Mouse (Mus musculus) embryo, embryonic 10.5 days (tissue): ENCODE measurements around the gene Klf16.

Source experiments
- DNase-seq: peaks from one replicate; pipeline ENCODE4 v3.0.0-alpha.2; 2015; ENCODE audit warnings: low spot score

The Klf16 gene

DNA sequence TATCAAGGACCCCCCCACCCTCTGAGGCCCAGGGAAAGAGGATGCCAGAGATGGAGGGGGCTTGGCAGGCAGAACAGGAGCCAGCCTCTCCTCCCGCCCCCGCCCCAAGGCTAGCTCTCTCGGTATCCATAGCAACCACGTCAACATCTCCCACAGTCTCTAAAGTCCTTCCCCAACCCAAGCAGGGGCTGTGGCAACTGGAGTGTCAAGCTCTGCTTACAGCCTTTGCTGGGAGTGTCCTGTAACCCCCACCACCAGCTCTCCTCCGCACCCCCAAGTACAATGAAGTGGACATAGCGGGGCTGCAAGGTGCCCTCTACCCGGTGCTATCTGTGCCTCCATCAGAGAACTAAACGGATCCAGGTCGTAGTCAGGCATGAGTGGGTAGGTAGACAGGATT is 3.2 kb downstream of the Klf16 start:
- DNase-seq, result no peak

DNA sequence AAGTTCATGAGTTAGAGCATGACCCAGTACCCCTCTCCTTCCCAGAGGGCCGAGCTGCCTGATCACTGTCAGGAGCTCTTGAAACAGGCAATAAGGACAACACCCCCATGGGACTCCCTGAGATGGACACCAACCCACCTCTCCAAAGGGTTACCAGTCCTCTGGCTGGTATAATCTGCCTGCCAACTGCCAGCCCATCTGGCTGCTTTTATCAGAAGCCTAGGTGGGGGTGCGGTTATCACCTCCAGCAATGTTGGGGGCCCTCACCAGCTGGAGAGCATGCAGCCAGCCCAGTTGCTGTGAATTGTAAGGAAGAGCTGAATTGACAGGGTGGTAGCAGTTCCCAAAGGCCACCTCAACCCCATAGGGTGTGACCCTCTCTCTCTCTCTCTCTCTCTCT is 4.6 kb downstream of the Klf16 start:
- DNase-seq, result no peak

DNA sequence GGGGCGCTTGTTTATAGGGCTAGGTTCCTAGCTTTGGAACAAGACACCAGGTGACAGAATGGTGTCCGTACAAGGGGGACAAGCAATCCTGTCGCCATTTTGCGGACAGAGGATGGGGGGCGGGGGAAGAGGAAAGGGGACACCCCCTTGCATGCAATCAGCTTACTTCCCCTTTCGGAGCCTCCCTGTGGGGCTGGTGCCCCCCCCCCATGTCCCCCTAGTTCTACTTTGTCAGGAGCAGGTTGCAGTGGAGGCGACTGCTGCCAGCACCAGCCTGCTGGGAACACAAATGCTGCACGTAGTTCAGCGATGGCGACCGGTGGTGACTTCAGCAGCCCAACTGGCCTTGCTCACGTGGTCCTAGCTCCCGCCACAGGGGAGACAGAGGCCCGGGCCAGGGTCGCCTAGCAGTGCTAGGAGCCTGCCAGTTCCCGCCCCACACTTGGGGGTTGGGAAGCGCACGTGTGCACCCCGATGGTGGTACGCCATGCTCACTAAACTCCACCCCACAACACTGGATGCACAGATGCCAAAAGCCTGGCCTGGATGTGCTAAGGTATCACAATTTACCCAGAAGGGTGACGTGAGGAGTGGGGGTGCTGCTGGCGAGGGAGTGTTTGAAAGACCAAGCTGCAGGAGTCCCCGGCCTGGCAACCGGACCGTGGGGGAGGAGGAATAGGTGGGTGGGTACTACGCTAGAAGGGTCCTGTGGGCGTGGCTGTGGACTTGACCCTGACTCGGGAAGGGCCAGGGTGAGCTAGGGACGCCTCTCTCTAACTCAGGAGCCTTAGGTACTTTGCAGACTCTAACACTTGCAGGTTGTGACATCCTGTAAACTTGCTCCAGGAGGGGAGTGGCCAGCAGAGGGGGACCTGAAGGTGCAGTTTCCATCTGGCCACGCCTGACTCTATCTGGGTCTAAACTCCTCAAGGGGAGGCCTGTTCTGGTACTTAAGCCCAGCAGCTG is 6.0 kb downstream of the Klf16 start:
- DNase-seq, result peak; percentile 58

DNA sequence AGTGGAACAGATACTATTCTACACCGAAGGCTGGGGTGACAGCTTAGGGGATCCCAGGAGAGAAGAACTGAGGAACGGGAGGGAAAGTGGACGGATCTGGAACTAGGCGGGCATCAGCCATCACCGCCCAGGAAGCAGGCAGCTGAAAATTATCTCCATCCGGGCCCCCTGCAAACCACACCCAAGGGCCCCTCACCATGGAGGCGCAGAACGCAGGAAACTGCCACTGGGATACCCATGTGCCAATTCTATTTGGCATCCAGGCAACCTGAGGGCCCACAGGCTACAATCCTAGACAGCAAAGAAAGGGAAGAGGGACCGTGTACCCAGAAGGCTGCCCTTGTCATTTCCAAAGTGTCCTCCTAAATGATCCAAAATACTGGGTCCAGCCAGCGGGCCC is 6.7 kb downstream of the Klf16 start:
- DNase-seq, result no peak

DNA sequence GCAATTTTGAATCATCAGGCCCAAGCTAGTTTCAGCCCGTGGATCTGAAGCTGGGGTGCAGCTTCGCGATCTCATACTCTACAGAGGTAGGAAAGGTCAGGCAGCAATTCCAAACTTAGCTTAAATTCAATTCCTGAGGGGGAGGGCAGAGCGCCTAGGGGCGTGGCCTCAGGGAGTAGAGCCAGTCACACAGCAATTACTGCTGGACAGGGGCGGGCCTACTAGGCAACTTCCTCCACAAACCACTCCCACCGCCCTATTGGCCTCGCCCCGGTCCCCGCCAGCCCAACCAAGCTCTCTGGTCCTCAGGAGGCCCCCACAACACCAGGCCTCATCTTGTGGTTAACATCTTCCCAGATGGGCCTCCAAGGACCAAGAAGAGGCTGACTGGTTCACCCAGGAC is 7.5 kb downstream of the Klf16 start:
- DNase-seq, result peak; percentile 72

DNA sequence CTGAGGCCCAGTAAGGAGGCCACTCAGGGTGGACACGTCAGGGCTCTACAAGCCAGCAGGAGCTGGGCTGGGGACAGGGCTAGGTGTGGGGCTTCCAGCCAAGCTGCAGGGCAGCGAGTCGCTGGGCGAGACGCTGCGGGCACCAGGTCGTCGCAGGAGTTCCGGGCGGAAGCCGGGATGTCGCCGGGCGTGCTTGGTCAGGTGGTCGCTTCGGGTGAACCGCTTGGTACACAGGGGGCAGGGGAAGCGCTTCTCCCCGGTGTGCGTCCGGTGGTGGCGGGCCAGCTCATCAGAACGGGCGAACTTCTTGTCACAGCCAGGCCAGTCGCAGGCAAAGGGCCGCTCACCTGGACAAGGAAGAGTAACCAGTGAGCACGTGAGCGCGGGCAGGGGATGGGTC is 8.2 kb downstream of the Klf16 start:
- DNase-seq, result no peak

DNA sequence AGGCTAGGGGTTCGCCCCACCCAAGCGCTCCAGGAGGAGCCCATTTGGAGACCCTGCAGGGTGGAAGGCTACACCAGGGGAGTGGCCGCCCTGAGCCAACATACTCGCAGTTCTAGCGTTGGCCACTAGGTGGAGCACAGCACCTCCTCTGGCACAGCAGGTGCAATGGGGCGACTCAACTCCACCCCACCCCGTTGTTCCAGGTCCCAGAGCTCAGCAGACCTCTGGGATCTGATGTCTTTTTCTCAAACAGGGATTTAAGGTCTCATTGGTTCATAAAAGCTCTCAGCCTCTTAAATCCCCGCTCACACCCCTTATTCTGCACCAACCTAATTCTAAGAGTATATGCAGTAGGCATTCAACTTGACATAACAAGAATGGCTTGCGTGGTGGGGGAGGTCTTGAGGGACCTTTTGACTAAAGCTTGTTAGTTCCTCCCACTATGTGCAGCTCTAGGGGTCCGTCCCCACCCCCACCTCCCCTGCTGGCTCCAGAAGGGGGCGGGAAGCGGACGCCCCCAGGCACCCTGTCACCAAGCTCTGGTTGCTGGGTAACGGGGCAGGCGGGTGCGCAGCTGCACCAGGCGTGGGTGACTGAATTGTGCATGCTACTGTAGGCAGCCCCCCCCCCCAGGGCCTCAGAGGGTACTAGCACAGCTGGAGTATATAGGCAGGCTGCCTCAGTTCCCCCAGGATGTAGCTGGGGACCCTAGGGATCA is 10.6 kb downstream of the Klf16 start:
- peak; percentile 89 for DNase-seq

DNA sequence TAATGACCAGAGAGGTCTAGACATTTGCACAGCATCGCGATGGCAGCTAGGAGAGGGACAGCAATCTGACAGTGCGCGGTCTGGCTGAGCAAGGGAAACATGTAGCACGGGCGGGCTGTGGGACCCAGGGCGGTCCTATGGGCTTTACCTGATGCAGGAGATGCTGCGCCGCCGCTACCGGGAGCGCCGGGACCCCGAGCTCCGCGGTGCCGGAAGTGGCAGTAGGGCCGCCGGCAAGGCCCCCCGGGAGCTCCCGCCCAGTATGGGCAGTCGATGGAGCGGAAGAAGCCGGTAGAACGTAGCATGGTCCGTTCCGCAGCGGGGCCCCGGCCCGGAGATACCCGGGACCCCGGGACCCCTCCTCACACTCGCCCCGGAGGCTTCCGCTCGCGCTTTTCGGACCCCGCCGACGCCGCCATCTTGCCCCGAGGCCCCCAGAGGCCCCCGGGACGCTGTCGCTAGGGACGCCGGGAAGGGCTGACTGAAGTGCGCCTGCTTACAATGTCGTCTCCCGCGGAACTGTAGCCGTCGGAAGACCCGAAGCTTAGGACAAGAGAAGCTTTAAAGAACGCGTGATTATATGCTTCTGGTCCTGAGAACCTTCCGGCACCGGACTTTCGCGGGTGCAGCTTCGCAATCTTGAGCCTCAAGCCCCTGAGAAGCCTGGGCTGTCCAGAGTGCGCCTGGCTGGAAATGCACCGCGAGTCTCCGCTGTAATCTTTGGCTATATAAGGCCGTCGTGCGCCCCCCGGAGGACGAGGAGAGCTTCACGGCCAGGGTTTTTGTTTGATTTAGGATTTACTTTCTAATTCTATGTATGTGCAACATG is 15.8 kb downstream of the Klf16 start, which contains the start of gene Rexo1:
Gene Rexo1 (minus strand): TSS at position 445 of the 829 bp plus-strand sequence.
- peak; percentile 98 for DNase-seq

DNA sequence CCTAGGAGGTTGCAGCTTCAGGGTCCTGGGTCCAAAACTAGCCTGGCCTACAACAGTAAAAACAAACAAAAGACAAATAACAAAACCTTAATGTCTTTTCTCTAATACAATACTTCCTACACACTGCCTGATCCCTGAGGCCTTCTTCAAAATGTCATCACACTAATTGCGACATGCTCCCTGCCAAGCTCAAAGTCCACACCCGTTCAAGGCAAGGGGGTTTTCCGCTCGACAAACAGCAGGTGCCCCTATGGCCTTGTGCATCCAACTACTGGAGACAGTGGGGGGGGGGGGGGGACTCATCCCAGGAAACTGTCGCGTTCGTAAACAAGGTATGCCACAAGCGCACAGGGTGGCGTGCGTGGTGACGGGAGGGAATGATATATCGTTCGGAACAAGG is 16.5 kb downstream of the Klf16 start:
- DNase-seq, result no peak

DNA sequence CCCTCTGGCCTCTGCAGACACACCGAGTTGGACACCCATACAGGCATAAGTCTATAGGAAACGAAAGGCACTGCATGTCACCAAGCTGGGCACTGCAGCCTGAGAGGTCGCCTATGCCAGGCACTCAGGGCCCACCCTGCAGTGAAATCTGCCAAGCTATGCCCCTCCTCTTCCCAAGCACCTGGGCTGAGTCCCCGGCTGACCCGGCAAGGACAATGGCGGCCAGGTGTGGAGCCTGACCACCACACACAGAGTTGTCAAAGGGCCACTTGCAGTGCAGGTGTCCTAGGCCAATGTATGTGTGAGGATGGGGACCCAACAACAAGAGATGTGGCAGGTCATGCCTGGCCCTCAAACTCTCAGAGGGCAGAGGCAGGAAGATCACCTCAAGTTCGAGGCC is 17.7 kb downstream of the Klf16 start:
- DNase-seq, result no peak

DNA sequence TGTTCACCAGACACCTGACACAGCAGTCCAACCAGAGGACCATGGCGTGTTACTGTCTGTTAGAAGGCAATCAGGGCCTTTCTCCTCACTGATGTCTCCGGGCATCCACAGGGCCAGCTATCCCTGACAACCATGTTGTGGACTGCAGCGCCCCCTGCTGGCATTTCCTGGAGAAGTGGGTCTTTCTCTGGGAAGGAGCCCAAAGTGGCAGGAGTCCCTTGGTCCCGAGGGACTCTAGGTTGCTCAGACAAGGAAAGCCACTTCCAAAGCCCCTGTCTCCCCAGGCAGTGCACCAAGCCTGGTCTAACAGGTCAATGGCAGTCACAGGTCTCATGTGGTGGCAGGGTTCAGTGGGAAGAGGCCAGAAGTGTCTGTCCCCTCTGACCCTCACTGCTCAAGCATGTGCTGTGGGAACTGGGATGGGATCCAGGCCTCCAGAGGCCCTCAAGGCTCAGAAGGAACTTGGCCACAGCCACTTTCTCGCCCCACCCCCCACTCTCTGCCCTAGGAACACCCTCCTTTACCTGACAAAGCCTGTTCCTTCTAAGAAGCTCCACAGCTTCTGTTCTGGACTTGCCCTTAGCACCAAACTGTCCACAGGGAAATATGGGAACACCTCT is 19.7 kb downstream of the Klf16 start:
- peak; percentile 80 for DNase-seq

DNA sequence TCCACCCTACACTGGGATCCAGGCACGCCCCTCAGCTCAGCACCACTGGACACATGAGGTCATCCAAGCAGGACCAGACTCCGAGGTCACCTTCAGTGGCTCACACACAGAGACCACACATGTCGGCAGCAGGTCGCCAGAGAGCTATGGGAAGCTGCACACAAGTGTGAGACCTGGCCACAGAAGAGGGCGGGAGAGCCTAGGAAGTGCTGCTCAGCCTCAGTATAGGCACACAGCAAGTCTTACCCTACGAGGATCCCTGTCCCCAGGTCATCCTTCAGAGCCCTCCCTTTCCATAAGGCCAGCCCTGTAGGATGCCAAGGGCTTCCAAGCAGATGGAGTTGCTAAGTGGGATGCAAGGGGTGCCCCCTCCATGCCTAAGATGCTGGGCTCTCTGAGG is 23.1 kb downstream of the Klf16 start:
- no peak for DNase-seq

DNA sequence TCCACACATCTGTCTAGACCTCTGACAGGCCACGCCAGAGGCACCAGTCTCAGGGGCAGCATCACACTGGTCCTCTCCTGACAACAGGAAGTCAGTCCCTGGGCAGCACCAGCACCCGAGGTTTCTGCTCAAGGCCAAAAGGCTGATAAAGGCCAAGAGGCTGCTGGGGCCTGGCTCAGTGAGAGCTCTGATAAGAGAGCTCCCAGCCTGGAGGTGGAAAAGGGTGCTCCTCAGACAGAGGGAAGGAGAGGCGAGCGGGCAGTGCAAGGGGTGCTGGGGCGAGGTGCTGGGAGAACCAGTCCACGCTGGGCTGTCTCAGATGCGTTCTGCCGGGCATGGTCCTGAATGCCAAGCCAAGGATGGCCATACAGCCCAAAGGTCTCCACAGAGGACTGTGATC is 23.5 kb downstream of the Klf16 start:
- DNase-seq, result no peak

DNA sequence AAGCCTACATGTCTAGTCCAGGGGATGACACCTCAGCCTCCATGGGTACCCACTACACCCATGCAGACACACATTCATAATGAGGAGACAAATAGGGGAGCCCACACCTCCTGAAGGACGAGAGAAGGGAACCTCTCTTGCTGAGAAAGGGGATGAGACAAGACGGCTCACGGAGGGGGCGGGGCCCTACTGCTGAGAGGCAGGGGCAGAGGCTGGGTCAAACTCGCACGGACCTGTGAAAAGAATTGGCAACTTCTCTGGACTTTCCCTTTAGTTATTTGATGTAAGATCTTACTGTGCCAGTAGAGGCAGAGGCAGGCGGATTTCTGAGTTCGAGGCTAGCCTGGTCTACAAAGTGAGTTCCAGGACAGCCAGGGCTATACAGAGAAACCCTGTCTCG is 24.8 kb downstream of the Klf16 start:
- no peak for DNase-seq

DNA sequence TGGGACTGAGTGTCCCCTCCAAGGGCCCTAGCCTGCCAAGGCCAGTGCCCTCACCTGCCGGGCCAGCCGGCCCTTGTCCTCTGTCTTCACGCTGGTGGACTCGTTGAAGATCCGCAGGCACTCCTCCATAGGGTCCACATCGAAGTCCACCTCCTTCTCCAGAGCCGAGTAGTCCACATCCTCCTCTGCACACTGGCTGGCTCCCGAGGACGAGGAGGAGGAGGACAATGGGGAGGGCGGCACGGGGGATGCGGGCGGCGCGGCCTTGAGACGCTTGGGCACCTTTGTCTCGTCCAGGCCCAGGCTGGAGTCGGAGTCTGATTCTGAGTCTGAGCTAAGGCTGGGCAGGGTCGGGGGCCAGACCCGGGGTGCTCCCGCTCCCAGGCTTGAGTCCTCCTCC is 27.8 kb downstream of the Klf16 start:
- no peak for DNase-seq

DNA sequence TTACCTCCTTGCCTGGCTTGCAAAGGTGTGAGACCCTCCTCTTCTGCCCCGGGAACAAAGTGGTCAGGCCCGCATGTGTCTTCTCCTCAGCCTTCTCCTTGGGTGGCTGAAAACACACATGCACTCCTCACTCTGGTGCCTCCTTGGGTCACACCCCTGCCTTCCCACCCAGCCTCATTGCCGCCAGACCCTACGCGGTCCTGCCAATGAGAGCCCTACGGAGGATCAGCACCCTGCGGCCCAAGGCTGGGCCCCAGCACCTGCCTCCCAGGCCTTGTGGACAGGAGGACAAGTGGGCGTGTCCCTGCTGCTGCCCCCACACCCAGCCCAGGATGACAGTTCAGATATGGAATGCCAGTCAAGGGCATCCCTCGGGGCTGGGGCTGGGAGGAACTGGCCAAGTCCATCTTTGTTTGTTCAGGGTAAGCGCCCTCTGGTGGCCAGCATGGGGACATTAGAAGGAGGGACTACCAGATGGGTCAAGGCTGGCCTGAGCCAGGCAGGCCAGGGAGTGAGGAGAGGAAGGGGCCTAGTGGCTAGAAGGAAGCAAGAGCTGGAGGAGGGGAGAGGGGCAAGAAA is 28.6 kb downstream of the Klf16 start:
- DNase-seq, result peak; percentile 81

DNA sequence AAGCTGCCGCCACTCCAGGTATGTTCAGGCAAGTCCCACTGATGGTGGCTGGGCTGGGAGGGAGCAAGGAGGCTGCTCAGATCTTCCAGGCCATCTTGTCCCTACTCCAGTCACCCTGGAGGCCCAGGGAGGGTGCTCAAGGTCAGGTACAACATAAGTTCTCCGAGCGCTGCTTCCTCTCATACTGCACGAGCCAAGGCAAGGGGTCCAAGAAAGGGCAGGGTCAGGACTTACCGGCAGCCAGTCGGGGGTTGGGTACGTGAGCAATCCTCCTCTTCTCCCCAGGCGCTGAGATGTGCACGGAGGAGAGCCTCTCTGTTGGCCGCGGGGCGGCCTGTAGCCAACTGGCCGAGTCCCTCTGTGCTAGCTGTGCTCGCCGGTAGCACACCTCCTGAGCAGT is 29.6 kb downstream of the Klf16 start:
- DNase-seq, result no peak

DNA sequence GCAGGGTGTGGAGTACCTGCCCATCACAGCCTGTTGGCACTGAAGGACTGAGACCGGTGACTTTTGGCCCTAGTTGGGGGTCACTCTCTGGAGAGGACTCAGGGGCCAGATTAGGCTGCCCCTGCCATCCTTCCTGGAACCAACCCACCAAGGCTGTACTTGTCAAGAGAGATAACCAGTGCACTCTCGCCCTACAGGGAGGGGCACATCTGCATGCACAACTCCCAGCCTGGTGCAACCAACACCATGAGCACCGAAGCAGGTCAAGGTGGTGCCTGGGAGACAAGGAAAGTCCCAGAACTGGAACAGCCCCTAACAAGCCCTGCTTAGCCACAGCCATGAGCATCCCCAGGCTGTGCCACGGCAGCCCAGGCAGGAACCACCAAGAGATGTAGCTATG is 30.2 kb downstream of the Klf16 start:
- no peak for DNase-seq

DNA sequence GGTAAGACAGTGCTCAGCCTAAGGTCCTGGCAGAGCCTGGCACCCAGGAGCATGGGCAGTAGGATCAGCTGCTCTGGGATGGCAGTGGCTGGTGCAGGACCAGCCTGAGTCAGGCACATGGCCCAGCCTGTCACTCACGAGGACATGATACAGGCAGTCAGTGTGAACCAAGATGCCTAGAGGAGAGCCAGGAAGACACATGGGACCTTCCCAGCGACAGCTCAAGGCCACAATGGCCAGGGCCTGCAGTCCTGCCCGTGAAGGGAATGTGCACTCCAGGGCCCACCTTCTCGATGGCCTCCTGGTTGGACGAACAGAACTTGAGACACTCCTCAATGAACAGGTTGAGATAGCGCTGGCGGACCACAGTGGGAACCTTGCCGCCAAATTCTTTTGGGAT is 31.5 kb downstream of the Klf16 start:
- no peak for DNase-seq

DNA sequence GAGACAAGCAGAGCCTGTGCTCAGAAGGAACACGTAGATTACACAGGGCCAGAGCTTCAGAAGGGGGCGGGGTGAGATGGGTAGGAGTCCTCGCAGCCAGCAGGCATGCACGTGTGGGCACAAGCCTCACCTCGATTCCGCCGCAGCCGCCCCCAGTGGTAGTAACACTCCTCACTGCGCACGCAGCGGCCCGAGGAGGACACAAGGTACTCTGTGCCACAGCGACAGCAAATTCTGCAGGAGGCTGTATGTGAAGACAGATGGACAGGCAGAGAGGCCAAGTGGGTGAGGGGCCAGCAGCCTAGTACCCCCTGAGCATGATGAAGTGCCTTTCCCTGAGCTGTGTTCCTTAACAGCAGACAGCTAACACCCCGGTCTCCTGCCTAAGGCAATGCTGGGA is 33.2 kb downstream of the Klf16 start:
- DNase-seq, result no peak

DNA sequence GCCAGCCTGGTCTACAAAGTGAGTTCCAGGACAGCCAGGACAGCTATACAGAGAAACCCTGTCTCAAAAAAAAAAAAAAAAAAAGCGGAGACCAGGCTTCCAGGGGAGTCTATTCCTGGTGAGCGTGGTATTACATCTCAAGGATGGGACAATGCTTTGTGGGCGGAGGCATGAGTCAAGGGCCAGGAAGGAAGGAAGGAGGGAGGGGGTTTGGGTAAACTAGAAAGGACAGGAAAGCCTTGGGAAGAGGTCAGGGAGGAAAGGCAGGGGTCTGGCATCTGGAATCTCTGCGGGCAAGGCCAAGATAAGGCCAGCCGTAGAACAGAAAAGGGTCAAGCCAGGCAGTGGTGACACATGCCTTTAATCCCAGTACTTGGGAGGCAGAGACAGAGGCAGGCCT is 37.6 kb downstream of the Klf16 start:
- no peak for DNase-seq
